ENCODE assay signal across 16 mouse cellular contexts in the genomic region with DNA sequence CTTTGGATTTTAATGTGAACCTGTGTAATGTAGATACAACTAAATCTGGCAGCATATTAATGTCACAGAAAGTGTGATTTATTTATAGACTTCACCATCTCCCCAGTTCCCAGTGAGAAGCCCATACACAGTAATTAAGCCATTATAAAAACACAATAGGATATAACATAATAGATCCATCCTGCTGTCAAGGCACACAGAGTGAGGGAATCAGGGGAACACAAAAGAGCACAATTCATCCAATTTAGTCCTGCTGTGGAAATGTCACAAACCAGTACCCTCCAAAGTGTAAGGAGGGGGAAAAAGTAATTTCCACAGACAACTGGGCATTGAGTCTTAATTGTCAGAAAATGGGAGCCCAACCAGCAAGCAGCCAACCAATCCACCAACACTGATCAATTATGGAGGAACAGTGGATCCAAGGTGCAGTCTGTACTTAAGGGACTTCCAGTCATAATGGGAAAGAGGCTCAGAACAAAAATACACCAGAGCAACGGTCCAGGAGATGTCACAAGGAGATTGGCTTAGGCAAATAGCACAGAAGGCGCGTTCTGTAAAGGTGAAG.
A peak's percentile ranks its signal among the peaks of the same experiment; 100 is the strongest.
DNase-seq lines count a peak whose midpoint lies in the region; ATAC-seq and TF ChIP-seq lines count a peak whose summit lies in the region.
"Had no signal": no experiment of that assay in that cellular context is flagged by ENCODE, and none has a peak within 500 bp of the region (broad histone marks: within the 10 kb centered on the region; RNA-seq: fewer than 3 reads in every experiment).

No protein-coding gene starts in this region.

- no peak overlapping the region for H3K4me3 ChIP-seq in forebrain, embryonic 12.5 days (replicated peaks)
- H3K4me3 ChIP-seq in forebrain, embryonic 11.5 days (ENCODE audit: low read depth, low read length), result no peak overlapping the region
- H3K4me3 ChIP-seq in forebrain, embryonic 15.5 days, result no peak overlapping the region
- H3K4me3 ChIP-seq in hindbrain, postnatal 0 days (ENCODE audit: low read length), result no peak overlapping the region
- no peak overlapping the region for H3K4me3 ChIP-seq in neural tube, embryonic 14.5 days (ENCODE audit: low read depth, low read length)
- H3K4me3 ChIP-seq: lung, embryonic 15.5 days had no signal

- TF ChIP-seq CTCF in hindbrain, postnatal 0 days (IDR thresholded peaks at IDR 0.05; ENCODE audit: low read depth), result no peak

- H3K4me1 ChIP-seq in forebrain, embryonic 12.5 days, result peaks cover 6% of the 10 kb centered on the region
- no peaks in the 10 kb centered on the region for H3K4me1 ChIP-seq in forebrain, embryonic 11.5 days (replicated peaks; ENCODE audit: control insufficient read depth, insufficient read depth, low read length)
- H3K4me1 ChIP-seq in forebrain, embryonic 15.5 days, result peaks cover 6% of the 10 kb centered on the region; the same call in 1 of the 2 replicates
- H3K4me1 ChIP-seq in hindbrain, postnatal 0 days (ENCODE audit: insufficient read depth, low read length), result no peaks in the 10 kb centered on the region
- no peaks in the 10 kb centered on the region for H3K4me1 ChIP-seq in neural tube, embryonic 14.5 days (ENCODE audit: control insufficient read depth, insufficient read depth, low read length)

- no peak overlapping the region for H3K9ac ChIP-seq in forebrain, embryonic 12.5 days
- H3K9ac ChIP-seq in forebrain, embryonic 11.5 days (ENCODE audit: low read length), result no peak overlapping the region
- no peak overlapping the region for H3K9ac ChIP-seq in forebrain, embryonic 15.5 days (replicated peaks)
- no peak overlapping the region for H3K9ac ChIP-seq in hindbrain, postnatal 0 days (replicated peaks; ENCODE audit: low read length)
- H3K9ac ChIP-seq in neural tube, embryonic 14.5 days (replicated peaks; ENCODE audit: low read depth, low read length), result no peak overlapping the region
- H3K9ac ChIP-seq: lung, embryonic 15.5 days had no signal

- peak; percentile 6; the same call in 1 of the 2 replicates for ATAC-seq in forebrain, embryonic 12.5 days (ENCODE audit: low FRiP score)
- no peak for ATAC-seq in forebrain, embryonic 11.5 days (replicated peaks; ENCODE audit: low FRiP score)
- ATAC-seq in forebrain, embryonic 15.5 days (replicated peaks), result no peak
- peak; percentile 51; the same call in 1 of the 2 replicates for ATAC-seq in hindbrain, postnatal 0 days
- ATAC-seq in neural tube, embryonic 14.5 days (ENCODE audit: low read depth), result peak; percentile 61; the same call in 1 of the 2 replicates
- no peak for ATAC-seq in megakaryocyte-erythroid progenitor cell, adult 5-6 weeks (replicated peaks; ENCODE audit: low FRiP score, low TSS enrichment, poor library complexity, severe bottlenecking)
- ATAC-seq in CD4-positive, CD25-positive, alpha-beta regulatory T cell, adult 4 months, result no peak

- DNase-seq in forebrain, embryonic 11.5 days (ENCODE audit: low spot score), result no peak
- peak; percentile 22 for DNase-seq in hindbrain, postnatal 0 days (ENCODE audit: low spot score)
- no peak for DNase-seq in thymus, postnatal 10 days (ENCODE audit: low spot score in 2 of 2)
- DNase-seq: adrenal gland, adult 8-10 months; cerebellum, postnatal 14 days; layer of hippocampus, adult 9-11 months; right cerebral cortex, postnatal 14 days; thymus, adult 2 months had no signal

- H3K4me2 ChIP-seq in forebrain, embryonic 12.5 days, result no peak overlapping the region
- no peak overlapping the region for H3K4me2 ChIP-seq in forebrain, embryonic 11.5 days (ENCODE audit: low read depth, low read length, severe bottlenecking)
- no peak overlapping the region for H3K4me2 ChIP-seq in forebrain, embryonic 15.5 days (replicated peaks)
- H3K4me2 ChIP-seq in hindbrain, postnatal 0 days (ENCODE audit: low read depth, low read length), result no peak overlapping the region
- no peak overlapping the region for H3K4me2 ChIP-seq in neural tube, embryonic 14.5 days (ENCODE audit: low read depth, low read length)
- H3K4me2 ChIP-seq: liver, embryonic 11.5 days; lung, embryonic 15.5 days had no signal

- H3K27me3 ChIP-seq in forebrain, embryonic 12.5 days, result peaks cover 3% of the 10 kb centered on the region
- no peaks in the 10 kb centered on the region for H3K27me3 ChIP-seq in forebrain, embryonic 11.5 days (ENCODE audit: control insufficient read depth, insufficient read depth, low read length)
- no peaks in the 10 kb centered on the region for H3K27me3 ChIP-seq in forebrain, embryonic 15.5 days
- no peaks in the 10 kb centered on the region; the same call in 1 of the 2 replicates for H3K27me3 ChIP-seq in hindbrain, postnatal 0 days (ENCODE audit: insufficient read depth, low read length)
- H3K27me3 ChIP-seq in neural tube, embryonic 14.5 days (ENCODE audit: control insufficient read depth, insufficient read depth, low read length), result no peaks in the 10 kb centered on the region
- H3K27me3 ChIP-seq: lung, embryonic 15.5 days had no signal

- WGBS in forebrain, embryonic 12.5 days, result 25% methylated on average over 3 of the region's 3 CpGs
- WGBS in forebrain, embryonic 11.5 days, result 33% methylated on average over 3 of the region's 3 CpGs
- WGBS in forebrain, embryonic 15.5 days, result 15% methylated on average over 3 of the region's 3 CpGs
- WGBS in hindbrain, postnatal 0 days, result 25% methylated on average over 3 of the region's 3 CpGs
- 48% methylated on average over 3 of the region's 3 CpGs for whole genome bisulfite sequencing in neural tube, embryonic 14.5 days

- H3K27ac ChIP-seq in forebrain, embryonic 12.5 days, result no peak overlapping the region
- no peak overlapping the region for H3K27ac ChIP-seq in forebrain, embryonic 11.5 days (ENCODE audit: low read depth, low read length)
- peak overlapping the region; percentile 33; the same call in 1 of the 2 replicates for H3K27ac ChIP-seq in forebrain, embryonic 15.5 days (replicated peaks)
- no peak overlapping the region for H3K27ac ChIP-seq in hindbrain, postnatal 0 days
- no peak overlapping the region for H3K27ac ChIP-seq in neural tube, embryonic 14.5 days (ENCODE audit: low read depth, low read length)
- H3K27ac ChIP-seq: kidney, postnatal 0 days; lung, embryonic 15.5 days had no signal

- 0 out of 2 replicates have a peak, but pooled peaks cover 6% of the 10 kb centered on the region for H3K9me3 ChIP-seq in forebrain, embryonic 12.5 days
- peaks cover 3% of the 10 kb centered on the region; the same call in 1 of the 2 replicates for H3K9me3 ChIP-seq in forebrain, embryonic 11.5 days (ENCODE audit: control insufficient read depth, low read length)
- H3K9me3 ChIP-seq in forebrain, embryonic 15.5 days, result 0 out of 2 replicates have a peak, but pooled peaks cover 4% of the 10 kb centered on the region
- peaks cover 8% of the 10 kb centered on the region; the same call in 1 of the 2 replicates for H3K9me3 ChIP-seq in hindbrain, postnatal 0 days (ENCODE audit: low read length)
- no peaks in the 10 kb centered on the region; the same call in 1 of the 2 replicates for H3K9me3 ChIP-seq in neural tube, embryonic 14.5 days (ENCODE audit: control insufficient read depth, low read length)
- H3K9me3 ChIP-seq: lung, embryonic 15.5 days had no signal

- H3K36me3 ChIP-seq in forebrain, embryonic 12.5 days (replicated peaks), result no peaks in the 10 kb centered on the region
- no peaks in the 10 kb centered on the region for H3K36me3 ChIP-seq in forebrain, embryonic 11.5 days (ENCODE audit: control insufficient read depth, insufficient read depth, low read length)
- no peaks in the 10 kb centered on the region for H3K36me3 ChIP-seq in forebrain, embryonic 15.5 days
- H3K36me3 ChIP-seq in hindbrain, postnatal 0 days (ENCODE audit: insufficient read depth, low read length), result no peaks in the 10 kb centered on the region
- no peaks in the 10 kb centered on the region for H3K36me3 ChIP-seq in neural tube, embryonic 14.5 days (ENCODE audit: control insufficient read depth, insufficient read depth, low read length)
- H3K36me3 ChIP-seq: lung, embryonic 15.5 days had no signal

Comparison
In these comparisons a context has a peak if more than half of its experiments do, and no peak if none do; other contexts are left out.
1. ATAC-seq: peak in forebrain, embryonic 12.5 days (single experiment), hindbrain, postnatal 0 days (single experiment) and neural tube, embryonic 14.5 days (single experiment); none in forebrain, embryonic 11.5 days (single experiment), forebrain, embryonic 15.5 days (single experiment), megakaryocyte-erythroid progenitor cell, adult 5-6 weeks (single experiment) and CD4-positive, CD25-positive, alpha-beta regulatory T cell, adult 4 months (single experiment).